Mouse (Mus musculus) ES-E14 (cell line): ENCODE data around the gene Treml4.

Experiments used
- HCFC1 ChIP-seq: IDR thresholded peaks from 2 replicates; pipeline ENCODE4 v1.6.1; 2012; ENCODE audit warnings: low read length, inconsistent platforms, borderline replicate concordance; ENCODE audit not compliant: insufficient read depth
- MAFK ChIP-seq: IDR thresholded peaks from 2 replicates; pipeline ENCODE4 v1.6.1; 2014; ENCODE audit warnings: mild to moderate bottlenecking, low read depth, low read length, inconsistent platforms; ENCODE audit not compliant: insufficient read depth
- ZC3H11A ChIP-seq: IDR thresholded peaks from 2 replicates; pipeline ENCODE4 v1.6.1; 2012; ENCODE audit warnings: low read depth, mild to moderate bottlenecking, inconsistent platforms, low read length, borderline replicate concordance
- ZNF384 ChIP-seq: IDR thresholded peaks from 2 replicates; pipeline ENCODE4 v1.6.1; 2012; ENCODE audit warnings: low read depth, low read length, inconsistent platforms

GRCm38 (mm10) chr17:48256575-48256974 is 7.5 kb upstream of the Treml4 start:
- TF ChIP-seq MAFK (no peak), ZC3H11A (no peak), ZNF384 (no peak), HCFC1 (no peak)
